Mouse (Mus musculus) urinary bladder, postnatal 36 days (tissue): ENCODE measurements at regions not wholly inside any gene's neighbourhood (a gene's known extent, or its start where the extent isn't known, plus 50 kb on each side); places are given as distances from the start of the nearest gene placed in this dataset.

Experiments used
- DNase-seq, 2 experiments: peaks; one replicate each; pipeline ENCODE4 v3.0.0; 2022; ENCODE audit warnings: low spot score in 2 of 2, mixed read lengths in 1 of 2

GRCm38 (mm10) chr15:67750582-67750981 is 1249.9 kb upstream of the Lrrc6 start:
- no peak for DNase-seq

GRCm38 (mm10) chr15:67743332-67743731 is 1242.6 kb upstream of the Lrrc6 start:
- no peak for DNase-seq

GRCm38 (mm10) chr15:67732988-67733387 is 1232.3 kb upstream of the Lrrc6 start:
- DNase-seq = no peak

GRCm38 (mm10) chr15:67729492-67729891 is 1228.8 kb upstream of the Lrrc6 start:
- no peak for DNase-seq

- no peak for DNase-seq
These were observed 1224.5 kb upstream of the Lrrc6 start for GRCm38 (mm10) chr15:67725239-67725638.

GRCm38 (mm10) chr15:67714203-67714602 is 1213.5 kb upstream of the Lrrc6 start:
- no peak for DNase-seq

- no peak for DNase-seq
These were observed 1185.4 kb upstream of the Lrrc6 start for GRCm38 (mm10) chr15:67686140-67686539.

- DNase-seq = no peak
These were observed 1172.6 kb upstream of the Lrrc6 start for GRCm38 (mm10) chr15:67673276-67673675.

GRCm38 (mm10) chr15:67636155-67636554 is 1135.4 kb upstream of the Lrrc6 start:
- DNase-seq = peak in 1 of 2 experiments; percentile 2

- no peak for DNase-seq
These were observed 1126.1 kb upstream of the Lrrc6 start for GRCm38 (mm10) chr15:67626704-67627287.

GRCm38 (mm10) chr15:67611896-67612295 is 1111.2 kb upstream of the Lrrc6 start:
- no peak for DNase-seq

GRCm38 (mm10) chr15:67598426-67598825 is 1097.7 kb upstream of the Lrrc6 start:
- DNase-seq = no peak

GRCm38 (mm10) chr15:67576581-67576980 is 1075.9 kb upstream of the Lrrc6 start:
- DNase-seq = no peak

- DNase-seq = no peak
These were observed 1070.9 kb upstream of the Lrrc6 start for GRCm38 (mm10) chr15:67571614-67572013.

GRCm38 (mm10) chr15:67557304-67557703 is 1056.6 kb upstream of the Lrrc6 start:
- DNase-seq = no peak

- DNase-seq = no peak
These were observed 1051.2 kb upstream of the Lrrc6 start for GRCm38 (mm10) chr15:67551911-67552310.

- DNase-seq = no peak
These were observed 1046.2 kb upstream of the Lrrc6 start for GRCm38 (mm10) chr15:67546896-67547400.

GRCm38 (mm10) chr15:67545745-67546144 is 1045.0 kb upstream of the Lrrc6 start:
- DNase-seq = no peak

GRCm38 (mm10) chr15:67513722-67514121 is 1013.0 kb upstream of the Lrrc6 start:
- no peak for DNase-seq

- DNase-seq = no peak
These were observed 994.4 kb upstream of the Lrrc6 start for GRCm38 (mm10) chr15:67495001-67495658.

GRCm38 (mm10) chr15:67481733-67482132 is 981.0 kb upstream of the Lrrc6 start:
- DNase-seq = no peak

GRCm38 (mm10) chr15:67474325-67474724 is 973.6 kb upstream of the Lrrc6 start:
- no peak for DNase-seq

GRCm38 (mm10) chr15:67472979-67473378 is 972.3 kb upstream of the Lrrc6 start:
- DNase-seq = no peak
